Mouse (Mus musculus): ENCODE measurements around the gene Ccdc188. TPM values are rescaled to one million over a fixed set of nuclear protein-coding genes. Genes with fewer than 3 reads are reported as not detected.

The Ccdc188 gene
- not detected for polyA plus RNA-seq (2017; shearing (Covaris generic))

GRCm38 (mm10) chr16:18217579-18217978 is at the start of gene Ccdc188:
Ccdc188 (plus strand) TSS chr16:18217879.

GRCm38 (mm10) chr16:18234671-18235388 is 17.2 kb downstream of the Ccdc188 start, which contains the start of gene Zdhhc8:
Zdhhc8 (minus strand) TSS chr16:18235136.

GRCm38 (mm10) chr16:18248433-18249363 is 31.0 kb downstream of the Ccdc188 start, which contains the start of the genes Trmt2a and Ranbp1:
Trmt2a (plus strand) TSS chr16:18248679.
Ranbp1 (minus strand) TSS chr16:18248732.

GRCm38 (mm10) chr16:18258221-18258620 is 40.5 kb downstream of the Ccdc188 start, which contains the start of gene Gm49776:
Gm49776 (minus strand) TSS chr16:18258321.

Other genes starting within 250 kb of the Ccdc188 start
- gene Vpreb2, start 237.5 kb upstream of the Ccdc188 start, polyA plus RNA-seq (2017; shearing (Covaris generic)), result not detected
- 31.6 TPM for gene Dgcr6, start 165.0 kb upstream of the Ccdc188 start, polyA plus RNA-seq (2017; shearing (Covaris generic))
- gene Prodh, start 127.7 kb upstream of the Ccdc188 start, polyA plus RNA-seq (2017; shearing (Covaris generic)), result 7.1 TPM
- not detected for gene Rtn4r, start 90.2 kb upstream of the Ccdc188 start, polyA plus RNA-seq (2017; shearing (Covaris generic))
- gene Zdhhc8, start 17.3 kb downstream of the Ccdc188 start, polyA plus RNA-seq (2017; shearing (Covaris generic)), result 2.7 TPM
- 102 TPM for gene Trmt2a, start 30.8 kb downstream of the Ccdc188 start, polyA plus RNA-seq (2017; shearing (Covaris generic))
- gene Ranbp1, start 30.9 kb downstream of the Ccdc188 start, polyA plus RNA-seq (2017; shearing (Covaris generic)), result 190 TPM
- not detected for gene Gm49776, start 40.4 kb downstream of the Ccdc188 start, polyA plus RNA-seq (2017; shearing (Covaris generic))
- 26.6 TPM for gene Dgcr8, start 71.4 kb downstream of the Ccdc188 start, polyA plus RNA-seq (2017; shearing (Covaris generic))
- gene Tango2, start 130.2 kb downstream of the Ccdc188 start, polyA plus RNA-seq (2017; shearing (Covaris generic)), result 58.5 TPM
- 1.3 TPM for gene Arvcf, start 130.3 kb downstream of the Ccdc188 start, polyA plus RNA-seq (2017; shearing (Covaris generic))
- 31.0 TPM for gene Txnrd2, start 208.5 kb downstream of the Ccdc188 start, polyA plus RNA-seq (2017; shearing (Covaris generic))
- gene Comt, start 209.0 kb downstream of the Ccdc188 start, polyA plus RNA-seq (2017; shearing (Covaris generic)), result 78.3 TPM

Data from activated CD4-positive, CD25-positive, alpha-beta regulatory T cell, adult 9 weeks (primary cell).